Comparison of ENCODE assay signal across 32 mouse cellular contexts in the genomic region with DNA sequence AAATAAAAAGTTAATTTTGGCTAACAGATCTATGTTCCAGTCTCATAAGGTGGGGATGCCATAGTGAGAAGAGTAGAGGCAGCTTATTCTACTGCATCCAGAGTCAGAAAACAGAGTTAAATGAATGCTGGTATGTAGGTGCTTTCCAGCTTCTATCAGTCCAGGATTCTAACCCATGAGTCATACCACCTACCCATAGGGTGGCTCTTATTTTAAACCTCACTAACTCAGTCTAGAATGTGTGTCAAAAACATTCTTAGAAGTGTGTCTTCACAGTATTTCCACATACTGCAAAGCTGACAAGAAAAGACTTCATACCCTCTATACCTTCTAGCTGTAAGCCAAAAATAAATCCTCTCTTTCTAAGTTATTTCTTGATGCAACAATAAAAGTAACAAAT.
"Had no signal": no experiment of that assay in that cellular context is flagged by ENCODE, and none has a peak within 500 bp of the region (broad histone marks: within the 10 kb centered on the region; RNA-seq: fewer than 3 reads in every experiment).

No protein-coding gene starts in this region.

- H3K9me3 ChIP-seq: limb, embryonic 10.5 days; limb, embryonic 12.5 days; limb, embryonic 13.5 days; limb, embryonic 15.5 days; liver, embryonic 12.5 days; liver, embryonic 13.5 days; liver, embryonic 15.5 days; lung, embryonic 15.5 days; megakaryocyte, embryonic 14.5 days; midbrain, embryonic 10.5 days; midbrain, embryonic 12.5 days; midbrain, embryonic 13.5 days; midbrain, embryonic 15.5 days had no signal

- H3K4me1 ChIP-seq: limb, embryonic 10.5 days; limb, embryonic 12.5 days; limb, embryonic 13.5 days; limb, embryonic 15.5 days; liver, embryonic 12.5 days; liver, embryonic 13.5 days; liver, embryonic 15.5 days; lung, embryonic 15.5 days; megakaryocyte, embryonic 14.5 days; midbrain, embryonic 10.5 days; midbrain, embryonic 12.5 days; midbrain, embryonic 13.5 days; midbrain, embryonic 15.5 days had no signal

- H3K36me3 ChIP-seq: limb, embryonic 10.5 days; limb, embryonic 12.5 days; limb, embryonic 13.5 days; limb, embryonic 15.5 days; liver, embryonic 12.5 days; liver, embryonic 13.5 days; liver, embryonic 15.5 days; lung, embryonic 15.5 days; midbrain, embryonic 10.5 days; midbrain, embryonic 12.5 days; midbrain, embryonic 13.5 days; midbrain, embryonic 15.5 days had no signal

- ATAC-seq: liver, embryonic 12.5 days; liver, postnatal 0 days; lung, postnatal 0 days; midbrain, embryonic 13.5 days; midbrain, embryonic 15.5 days; midbrain, embryonic 16.5 days had no signal

- H3K4me2 ChIP-seq: limb, embryonic 12.5 days; limb, embryonic 13.5 days; limb, embryonic 15.5 days; liver, embryonic 11.5 days; liver, embryonic 12.5 days; liver, embryonic 13.5 days; liver, embryonic 15.5 days; lung, embryonic 14.5 days; lung, embryonic 15.5 days; midbrain, embryonic 11.5 days; midbrain, embryonic 12.5 days; midbrain, embryonic 13.5 days; midbrain, embryonic 15.5 days had no signal

- H3K27me3 ChIP-seq: limb, embryonic 12.5 days; limb, embryonic 13.5 days; limb, embryonic 15.5 days; liver, embryonic 12.5 days; liver, embryonic 13.5 days; liver, embryonic 15.5 days; lung, embryonic 15.5 days; megakaryocyte, embryonic 14.5 days; midbrain, embryonic 12.5 days; midbrain, embryonic 13.5 days; midbrain, embryonic 15.5 days had no signal

- H3K9ac ChIP-seq: limb, embryonic 12.5 days; limb, embryonic 13.5 days; limb, embryonic 15.5 days; liver, embryonic 12.5 days; liver, embryonic 13.5 days; liver, embryonic 14.5 days; liver, embryonic 15.5 days; liver, postnatal 0 days; lung, embryonic 14.5 days; lung, embryonic 15.5 days; midbrain, embryonic 12.5 days; midbrain, embryonic 13.5 days; midbrain, embryonic 15.5 days had no signal

- DNase-seq: left cerebral cortex, postnatal 4 days; liver; liver, embryonic 13.5 days; liver, postnatal 0 days; lung, adult 18-20 months; lung, adult 2 months; lung, embryonic 14.5 days; lung, postnatal 10 days; lung, postnatal 14 days; lung, postnatal 36 days; lung, postnatal 4 days; midbrain, embryonic 14.5 days had no signal

- H3K4me3 ChIP-seq: left cerebral cortex, adult 2 months; limb, embryonic 10.5 days; limb, embryonic 12.5 days; limb, embryonic 13.5 days; limb, embryonic 15.5 days; liver, embryonic 12.5 days; liver, embryonic 13.5 days; liver, embryonic 15.5 days; lung, embryonic 15.5 days; megakaryocyte, embryonic 14.5 days; midbrain, embryonic 10.5 days; midbrain, embryonic 12.5 days; midbrain, embryonic 13.5 days; midbrain, embryonic 15.5 days; myocyte had no signal

- H3K27ac ChIP-seq: left cerebral cortex, adult 2 months; limb, embryonic 10.5 days; limb, embryonic 12.5 days; limb, embryonic 13.5 days; limb, embryonic 15.5 days; liver, embryonic 12.5 days; liver, embryonic 13.5 days; liver, embryonic 14.5 days; liver, embryonic 15.5 days; lung, embryonic 15.5 days; macrophage; midbrain, embryonic 10.5 days; midbrain, embryonic 12.5 days; midbrain, embryonic 13.5 days; midbrain, embryonic 15.5 days had no signal
